8 mouse cellular contexts compared by ENCODE assay signal in the genomic region with DNA sequence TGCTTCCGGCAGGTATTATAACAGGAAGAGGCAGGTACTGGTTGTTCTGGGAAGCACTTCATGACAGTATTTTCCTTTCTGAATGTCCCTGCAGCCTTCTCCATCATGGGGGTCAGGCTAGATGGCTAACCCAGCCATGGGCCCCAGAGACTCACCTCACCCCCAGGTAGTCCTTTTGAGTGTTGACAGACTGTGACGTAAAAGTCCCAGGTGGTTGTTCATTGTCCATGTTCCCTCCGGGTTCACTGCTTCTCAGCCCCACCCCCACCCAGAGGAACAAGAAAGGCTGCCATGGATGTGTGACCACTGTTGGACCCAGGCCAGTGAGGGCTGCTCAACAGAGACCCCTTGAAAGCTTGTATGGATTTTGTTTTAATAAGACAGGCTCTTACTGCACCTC. TPM values are rescaled to one million over a fixed set of nuclear protein-coding genes. Genes with fewer than 3 reads are reported as not detected.
A peak's percentile ranks its signal among the peaks of the same experiment; 100 is the strongest.
DNase-seq lines count a peak whose midpoint lies in the region; ATAC-seq and TF ChIP-seq lines count a peak whose summit lies in the region.

No protein-coding gene starts in this region.

- no peak for ATAC-seq in lung, postnatal 0 days
- no peak for ATAC-seq in hindbrain, embryonic 15.5 days (ENCODE audit: low FRiP score, low read depth)
- ATAC-seq in liver, embryonic 13.5 days (ENCODE audit: low read depth), result no peak

- H3K36me3 ChIP-seq in lung, postnatal 0 days (ENCODE audit: insufficient read depth, low read length), result peaks cover 25% of the 10 kb centered on the region
- H3K36me3 ChIP-seq in hindbrain, embryonic 15.5 days, result peaks cover 30% of the 10 kb centered on the region
- peaks cover 67% of the 10 kb centered on the region for H3K36me3 ChIP-seq in liver, embryonic 13.5 days

- 29% methylated on average over 3 of the region's 3 CpGs for WGBS in lung, postnatal 0 days
- WGBS in hindbrain, embryonic 15.5 days, result 50% methylated on average over 3 of the region's 3 CpGs
- 75% methylated on average over 3 of the region's 3 CpGs for WGBS in liver, embryonic 13.5 days (ENCODE audit: insufficient replicate concordance)

- H3K27ac ChIP-seq in lung, postnatal 0 days (ENCODE audit: low read length), result peak overlapping the region; percentile 71; the same call in 1 of the 2 replicates
- peak overlapping the region; percentile 71 for H3K27ac ChIP-seq in hindbrain, embryonic 15.5 days (replicated peaks)
- peak overlapping the region; percentile 94 for H3K27ac ChIP-seq in liver, embryonic 13.5 days
- H3K27ac ChIP-seq in layer of hippocampus, adult 2 months, result no peak overlapping the region

- H3K27me3 ChIP-seq in lung, postnatal 0 days (replicated peaks; ENCODE audit: insufficient read depth, low read length), result no peaks in the 10 kb centered on the region
- H3K27me3 ChIP-seq in hindbrain, embryonic 15.5 days, result no peaks in the 10 kb centered on the region
- H3K27me3 ChIP-seq in liver, embryonic 13.5 days, result no peaks in the 10 kb centered on the region

- peaks cover 9% of the 10 kb centered on the region for H3K4me1 ChIP-seq in lung, postnatal 0 days (ENCODE audit: insufficient read depth, low read depth, low read length)
- H3K4me1 ChIP-seq in hindbrain, embryonic 15.5 days (replicated peaks), result peaks cover 37% of the 10 kb centered on the region
- H3K4me1 ChIP-seq in liver, embryonic 13.5 days (replicated peaks), result peaks cover 55% of the 10 kb centered on the region

- 0 out of 2 replicates have a peak overlapping the region, but pooled peaks have one; percentile 76 for H3K4me3 ChIP-seq in lung, postnatal 0 days (ENCODE audit: low read depth, low read length)
- H3K4me3 ChIP-seq in hindbrain, embryonic 15.5 days, result peak overlapping the region; percentile 66
- peak overlapping the region; percentile 94 for H3K4me3 ChIP-seq in liver, embryonic 13.5 days (replicated peaks)
- no peak overlapping the region; the same call in 1 of the 2 replicates for H3K4me3 ChIP-seq in layer of hippocampus, adult 2 months

- peak; percentile 26 for DNase-seq in lung, postnatal 0 days (ENCODE audit: low spot score)
- DNase-seq in lung, postnatal 25 days (ENCODE audit: low spot score), result no peak
- no peak for DNase-seq in liver, embryonic 13.5 days
- DNase-seq in yolk sac, embryonic 10.5 days (ENCODE audit: low spot score), result peak; percentile 55
- no peak for DNase-seq in gastrocnemius, postnatal 10 days
- DNase-seq in layer of hippocampus, adult 2 months (ENCODE audit: low spot score in 2 of 2), result no peak
- no peak for DNase-seq in cerebellum, adult 9-10 months

- H3K9me3 ChIP-seq in lung, postnatal 0 days (ENCODE audit: low read length), result no peaks in the 10 kb centered on the region
- no peaks in the 10 kb centered on the region for H3K9me3 ChIP-seq in hindbrain, embryonic 15.5 days
- no peaks in the 10 kb centered on the region for H3K9me3 ChIP-seq in liver, embryonic 13.5 days (replicated peaks)

- TF ChIP-seq CTCF in lung, postnatal 0 days (IDR thresholded peaks at IDR 0.05), result no peak
- no peak for TF ChIP-seq CTCF in layer of hippocampus, adult 2 months (conservative IDR thresholded peaks at IDR 0.05)

- 0 out of 2 replicates have a peak overlapping the region, but pooled peaks have one; percentile 57 for H3K9ac ChIP-seq in lung, postnatal 0 days (replicated peaks; ENCODE audit: low read depth)
- H3K9ac ChIP-seq in hindbrain, embryonic 15.5 days, result peak overlapping the region; percentile 37
- peak overlapping the region; percentile 51 for H3K9ac ChIP-seq in liver, embryonic 13.5 days

- TF ChIP-seq EP300 in lung, postnatal 0 days (IDR thresholded peaks at IDR 0.05), result no peak

- peak overlapping the region; percentile 98 for H3K4me2 ChIP-seq in lung, postnatal 0 days (replicated peaks; ENCODE audit: low read depth, low read length)
- H3K4me2 ChIP-seq in hindbrain, embryonic 15.5 days, result peak overlapping the region; percentile 94
- peak overlapping the region; percentile 94 for H3K4me2 ChIP-seq in liver, embryonic 13.5 days

RNA-seq across cellular contexts. Expression of gene Slc25a10, which starts 1.7 kb away (rescaled TPM):
- 75.4 and 83.4 TPM in 2 replicates for polyA plus RNA-seq in lung, postnatal 0 days (2015; fragmentation: Nextera tagmentation; extraction: Ambion mirVana)
- polyA plus RNA-seq in hindbrain, embryonic 15.5 days (2015; fragmentation: Nextera tagmentation; extraction: Ambion mirVana), result 31.7 and 31.9 TPM in 2 replicates
- 42.2 and 44.1 TPM in 2 replicates for polyA plus RNA-seq in liver, embryonic 13.5 days (2015; fragmentation: Nextera tagmentation; extraction: Ambion mirVana)
- 10 to 100 TPM in 1 of 2 experiments, 1 to 10 TPM in 1; 9.7 to 11.1 TPM for total RNA-seq in gastrocnemius, postnatal 10 days (2021)
- total RNA-seq in layer of hippocampus, adult 2 months (2021), result 10 to 100 TPM; 19.8 to 22.3 TPM

RNA-seq across cellular contexts. Expression of gene Mrpl12, which starts 8.9 kb away (rescaled TPM):
- 60.6 and 67.7 TPM in 2 replicates for polyA plus RNA-seq in lung, postnatal 0 days (2015; fragmentation: Nextera tagmentation; extraction: Ambion mirVana)
- polyA plus RNA-seq in hindbrain, embryonic 15.5 days (2015; fragmentation: Nextera tagmentation; extraction: Ambion mirVana), result 122 and 125 TPM in 2 replicates
- 142 and 150 TPM in 2 replicates for polyA plus RNA-seq in liver, embryonic 13.5 days (2015; fragmentation: Nextera tagmentation; extraction: Ambion mirVana)
- 100 to 1,000 TPM; 121 to 147 TPM for total RNA-seq in gastrocnemius, postnatal 10 days (2021)
- total RNA-seq in layer of hippocampus, adult 2 months (2021), result 10 to 100 TPM; 63.2 to 68.1 TPM

RNA-seq across cellular contexts. Expression of gene Arl16, which starts 25.9 kb away (rescaled TPM):
- 29.8 and 33.4 TPM in 2 replicates for polyA plus RNA-seq in lung, postnatal 0 days (2015; fragmentation: Nextera tagmentation; extraction: Ambion mirVana)
- 61.5 and 64.1 TPM in 2 replicates for polyA plus RNA-seq in hindbrain, embryonic 15.5 days (2015; fragmentation: Nextera tagmentation; extraction: Ambion mirVana)
- polyA plus RNA-seq in liver, embryonic 13.5 days (2015; fragmentation: Nextera tagmentation; extraction: Ambion mirVana), result 15.9 and 16.0 TPM in 2 replicates
- total RNA-seq in gastrocnemius, postnatal 10 days (2021), result 10 to 100 TPM; 16.1 to 17.5 TPM
- total RNA-seq in layer of hippocampus, adult 2 months (2021), result 10 to 100 TPM; 52.0 to 54.8 TPM

RNA-seq across cellular contexts. Expression of gene Ccdc137, which starts 35.4 kb away (rescaled TPM):
- 16.5 and 21.1 TPM in 2 replicates for polyA plus RNA-seq in lung, postnatal 0 days (2015; fragmentation: Nextera tagmentation; extraction: Ambion mirVana)
- 24.8 and 28.9 TPM in 2 replicates for polyA plus RNA-seq in hindbrain, embryonic 15.5 days (2015; fragmentation: Nextera tagmentation; extraction: Ambion mirVana)
- polyA plus RNA-seq in liver, embryonic 13.5 days (2015; fragmentation: Nextera tagmentation; extraction: Ambion mirVana), result 20.2 and 23.1 TPM in 2 replicates
- 1 to 10 TPM; 5.5 to 6.8 TPM for total RNA-seq in gastrocnemius, postnatal 10 days (2021)
- 10 to 100 TPM; 20.0 to 32.3 TPM for total RNA-seq in layer of hippocampus, adult 2 months (2021)

RNA-seq across cellular contexts. Expression of gene Oxld1, which starts 35.5 kb away (rescaled TPM):
- 14.9 and 18.9 TPM in 2 replicates for polyA plus RNA-seq in lung, postnatal 0 days (2015; fragmentation: Nextera tagmentation; extraction: Ambion mirVana)
- 11.5 and 12.0 TPM in 2 replicates for polyA plus RNA-seq in hindbrain, embryonic 15.5 days (2015; fragmentation: Nextera tagmentation; extraction: Ambion mirVana)
- polyA plus RNA-seq in liver, embryonic 13.5 days (2015; fragmentation: Nextera tagmentation; extraction: Ambion mirVana), result 8.4 and 9.5 TPM in 2 replicates
- 10 to 100 TPM; 21.2 to 24.1 TPM for total RNA-seq in gastrocnemius, postnatal 10 days (2021)
- total RNA-seq in layer of hippocampus, adult 2 months (2021), result 10 to 100 TPM; 17.7 to 19.0 TPM

Comparison
In these comparisons a context has a peak if more than half of its experiments do, and no peak if none do; other contexts are left out.
1. DNase-seq: peak in lung, postnatal 0 days (single experiment) and yolk sac, embryonic 10.5 days (single experiment); none in lung, postnatal 25 days (single experiment), liver, embryonic 13.5 days (single experiment), gastrocnemius, postnatal 10 days (single experiment), layer of hippocampus, adult 2 months (0 of 2) and cerebellum, adult 9-10 months (single experiment).
2. Peak in every context shown above with its lines, with median percentiles within 50 percentile points of each other: H3K4me2 ChIP-seq and H3K9ac ChIP-seq.